Mouse (Mus musculus) testis, adult 2 months (tissue): ENCODE data around the gene Sdsl.

Source experiments
- CTCF ChIP-seq: fragments of 200-500 bp; IDR thresholded peaks from 2 replicates; pipeline ENCODE4 v1.5.1; 2012; ENCODE audit warnings: low read depth, mild to moderate bottlenecking, inconsistent platforms, low read length, moderate library complexity; ENCODE audit not compliant: control insufficient read depth, insufficient read depth, insufficient replicate concordance
- POLR2A ChIP-seq: fragments of 200-500 bp; IDR thresholded peaks from 2 replicates; pipeline ENCODE4 v1.6.1; 2012; ENCODE audit warnings: low read depth, mild to moderate bottlenecking, inconsistent platforms, low read length, moderate library complexity; ENCODE audit not compliant: control insufficient read depth

DNA sequence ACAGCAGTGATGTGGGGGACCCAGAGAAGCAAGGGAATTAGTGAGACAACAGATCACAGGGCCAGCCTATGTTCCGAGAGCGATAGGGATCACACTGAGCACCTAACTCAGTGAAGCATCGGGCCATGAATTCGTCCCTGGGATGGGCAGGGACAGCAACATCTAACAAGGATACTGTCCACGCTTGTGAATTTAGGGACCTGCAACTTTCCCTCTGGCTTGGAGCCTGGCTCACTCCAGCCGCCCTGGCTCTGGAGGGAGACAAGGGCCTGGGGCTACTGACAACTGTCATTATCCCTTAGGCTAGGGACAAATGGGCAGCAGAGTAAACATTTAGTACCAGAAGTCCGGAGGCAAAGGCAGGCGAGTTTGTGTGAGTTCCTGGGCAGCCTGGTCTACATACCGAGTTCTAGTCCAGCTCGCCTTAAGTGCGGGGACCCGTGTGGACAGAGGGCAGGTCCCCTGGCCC is 30.1 kb upstream of the Sdsl start:
- TF ChIP-seq CTCF (no peak), POLR2A (0 out of 2 replicates have a peak, but pooled peaks have one; percentile 4)
